Mouse (Mus musculus) liver, embryonic 12.5 days (tissue): ENCODE results near the gene Arf6. TPM values are rescaled to one million over a fixed set of nuclear protein-coding genes. Genes with fewer than 3 reads are reported as not detected.
A peak's percentile ranks its signal among the peaks of the same experiment; 100 is the strongest.

ENCODE experiments used
- ATAC-seq: fragments of 200-750 bp; cut with Nextera tagmentation; 2 replicates; pipeline ENCODE4 v1.8.0; 2017; ENCODE audit warnings: moderate number of reproducible peaks, mild to moderate bottlenecking, moderate library complexity
- H3K27ac ChIP-seq: fragments of 300-500 bp; sonication (generic); 2 replicates; pipeline ENCODE4 v1.5.1; 2016; ENCODE audit warnings: mild to moderate bottlenecking
- H3K27me3 ChIP-seq: fragments of 300-500 bp; sonication (generic); replicated peaks from 2 replicates; pipeline ENCODE4 v1.6.1; 2016; ENCODE audit warnings: mild to moderate bottlenecking, moderate library complexity
- H3K36me3 ChIP-seq: fragments of 300-500 bp; sonication (generic); 2 replicates; pipeline ENCODE4 v1.6.1; 2016; ENCODE audit warnings: mild to moderate bottlenecking, moderate library complexity
- H3K4me1 ChIP-seq: fragments of 300-500 bp; sonication (generic); 2 replicates; pipeline ENCODE4 v1.6.1; 2016
- H3K4me2 ChIP-seq: fragments of 300-500 bp; sonication (generic); 2 replicates; pipeline ENCODE4 v1.6.1; 2016; ENCODE audit warnings: mild to moderate bottlenecking, moderate library complexity
- H3K4me3 ChIP-seq: fragments of 300-500 bp; sonication (generic); 2 replicates; pipeline ENCODE4 v1.5.1; 2016; ENCODE audit warnings: mild to moderate bottlenecking, moderate library complexity
- H3K9ac ChIP-seq: fragments of 300-500 bp; sonication (generic); 2 replicates; pipeline ENCODE4 v1.6.1; 2016; ENCODE audit warnings: mild to moderate bottlenecking, moderate library complexity
- H3K9me3 ChIP-seq: fragments of 300-500 bp; sonication (generic); replicated peaks from 2 replicates; pipeline ENCODE4 v1.6.1; 2016; ENCODE audit warnings: mild to moderate bottlenecking, moderate library complexity
- WGBS: fragments of 180-500 bp; shearing (Covaris S2); methylation state at CpG from one replicate; pipeline ENCODE4 v1.1.7; 2016; ENCODE audit not compliant: insufficient replicate concordance; 5-methylcytosine and 5-hydroxymethylcytosine counted together
- microRNA-seq: library from miRNA; unstranded; fragments of <30 nt; microRNA quantifications from one replicate; pipeline ENCODE4, GENCODE M21; 2017
- polyA plus RNA-seq: library from polyadenylated mRNA; unstranded; fragments of >200 nt; fragmentation: Nextera tagmentation; extraction: Ambion mirVana; gene quantifications from 2 replicates; pipeline ENCODE4 v1.2.1, GENCODE M21; 2016

The Arf6 gene
- polyA plus RNA-seq, 1 experiment from 2014 or later = 81.1 TPM

DNA sequence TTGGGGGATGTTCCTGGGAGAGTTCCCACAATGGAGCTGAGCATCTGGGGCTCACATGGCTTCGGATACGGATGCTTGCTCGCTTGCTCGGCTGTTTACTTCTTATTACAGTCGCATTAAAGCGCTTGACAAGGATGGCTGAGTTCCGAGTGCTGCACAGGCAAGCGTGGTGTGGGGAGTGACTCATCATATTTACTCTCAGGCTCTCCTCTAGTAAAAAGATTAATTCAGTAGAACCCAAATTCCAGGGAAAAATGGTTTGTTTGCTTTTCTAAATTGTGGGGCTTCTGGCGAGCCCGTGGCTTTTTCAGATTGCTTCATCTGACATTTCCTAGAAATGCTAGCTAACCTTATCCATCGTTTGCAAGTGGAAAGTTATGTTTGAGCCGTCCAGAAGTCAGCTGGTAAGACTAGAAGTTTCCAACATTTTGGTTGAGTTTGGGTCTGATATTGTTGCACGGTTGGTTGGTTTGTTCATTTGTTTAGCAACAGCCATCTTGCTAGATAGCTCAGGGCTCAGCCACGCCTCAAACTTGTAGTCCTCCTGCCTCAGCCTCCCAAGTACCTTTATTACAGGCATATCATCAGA lies 47.2 kb downstream of the Arf6 start:
- 66% methylated on average over 14 of the region's 14 CpGs for WGBS
- ATAC-seq = no peak
- H3K27me3 ChIP-seq = no peaks in the 10 kb centered on the region

GRCm38 (mm10) chr12:69419606-69420005 lies 47.7 kb downstream of the Arf6 start:
- Histone ChIP-seq H3K27ac (no peak overlapping the region), H3K9ac (no peak overlapping the region), H3K4me3 (no peak overlapping the region), H3K4me1 (0 out of 2 replicates have a peak, but pooled peaks cover 11% of the 10 kb centered on the region), H3K9me3 (no peaks in the 10 kb centered on the region), H3K36me3 (no peaks in the 10 kb centered on the region), H3K27me3 (no peaks in the 10 kb centered on the region), H3K4me2 (no peak overlapping the region)
- 61% methylated on average over 4 of the region's 4 CpGs for WGBS
- ATAC-seq = no peak

More for the DNA sequence above, 47.2 kb downstream of the Arf6 start:
- no peaks in the 10 kb centered on the region for H3K9me3 ChIP-seq
- no peak overlapping the region for H3K27ac ChIP-seq
- no peaks in the 10 kb centered on the region for H3K36me3 ChIP-seq
- no peak overlapping the region for H3K4me3 ChIP-seq
- H3K4me2 ChIP-seq = no peak overlapping the region
- no peak overlapping the region for H3K9ac ChIP-seq
- 0 out of 2 replicates have a peak, but pooled peaks cover 11% of the 10 kb centered on the region for H3K4me1 ChIP-seq

GRCm38 (mm10) chr12:69420716-69421115 lies 48.8 kb downstream of the Arf6 start:
- Histone ChIP-seq H3K4me3 (no peak overlapping the region), H3K27ac (no peak overlapping the region), H3K4me1 (0 out of 2 replicates have a peak, but pooled peaks cover 6% of the 10 kb centered on the region), H3K9ac (no peak overlapping the region), H3K36me3 (no peaks in the 10 kb centered on the region), H3K4me2 (no peak overlapping the region), H3K27me3 (no peaks in the 10 kb centered on the region), H3K9me3 (no peaks in the 10 kb centered on the region)
- 29% methylated on average over 3 of the region's 3 CpGs for WGBS
- ATAC-seq = no peak

DNA sequence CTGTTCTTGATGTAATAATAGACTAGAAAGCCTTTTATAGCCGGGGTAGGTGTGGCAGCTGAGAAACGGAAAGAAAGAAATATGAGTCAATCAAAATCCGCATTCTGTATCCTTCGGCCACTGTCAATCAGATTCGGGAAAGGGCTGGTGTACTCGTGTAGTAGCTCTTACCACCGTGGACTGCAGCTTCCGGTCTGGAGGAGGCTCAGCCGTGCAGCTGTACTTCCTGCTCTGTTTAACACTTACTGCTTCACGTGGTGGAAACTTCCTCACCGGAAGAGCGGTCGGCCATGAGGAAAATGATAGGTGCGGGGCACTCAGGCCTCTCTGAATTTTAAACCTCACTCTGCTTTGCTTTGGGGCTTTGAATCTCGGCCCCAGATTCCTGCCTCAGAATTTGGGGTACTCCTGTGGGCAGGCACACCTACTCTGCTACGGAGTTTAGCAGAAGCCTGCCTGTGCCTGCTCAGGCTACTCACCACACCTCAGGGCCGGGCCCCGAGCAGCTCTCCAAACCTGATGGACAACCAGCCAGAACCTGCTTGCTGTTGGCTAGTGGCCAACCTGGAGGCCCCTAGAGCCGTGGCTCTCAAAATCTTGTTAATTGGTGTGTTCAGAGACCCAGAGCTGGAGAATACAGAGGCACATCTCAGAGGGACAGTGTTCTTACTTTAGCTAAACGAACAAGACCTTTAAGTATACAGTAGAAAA lies 51.0 kb downstream of the Arf6 start:
- Histone ChIP-seq H3K9me3 (no peaks in the 10 kb centered on the region), H3K4me2 (peak overlapping the region; percentile 28; the same call in 1 of the 2 replicates), H3K27ac (no peak overlapping the region), H3K4me1 (0 out of 2 replicates have a peak, but pooled peaks cover 6% of the 10 kb centered on the region), H3K9ac (no peak overlapping the region), H3K36me3 (no peaks in the 10 kb centered on the region), H3K4me3 (no peak overlapping the region), H3K27me3 (no peaks in the 10 kb centered on the region)
- WGBS = 41% methylated on average over 20 of the region's 20 CpGs
- no peak for ATAC-seq

Small RNAs within 50 kb of the gene (microRNA-seq; reads per million reads assigned to microRNA genes)
- not detected for gene Gm47299
- gene Gm47305 = not detected

Other genes starting within 250 kb of the Arf6 start
- 1,522 and 1,647 TPM in 2 replicates for gene Rps29, start 213.0 kb upstream of the Arf6 start, polyA plus RNA-seq
- gene Lrr1, start 203.3 kb upstream of the Arf6 start, polyA plus RNA-seq = 21.3 and 24.3 TPM in 2 replicates
- 797 and 813 TPM in 2 replicates for gene Rpl36al, start 188.1 kb upstream of the Arf6 start, polyA plus RNA-seq
- gene Mgat2, start 188.0 kb upstream of the Arf6 start, polyA plus RNA-seq = 48.4 and 51.0 TPM in 2 replicates
- 28.5 and 29.0 TPM in 2 replicates for gene Gm49383, start 175.0 kb upstream of the Arf6 start, polyA plus RNA-seq
- 8.9 and 9.2 TPM in 2 replicates for gene Dnaaf2, start 173.7 kb upstream of the Arf6 start, polyA plus RNA-seq
- gene Gm49384, start 167.9 kb upstream of the Arf6 start, polyA plus RNA-seq = 28.6 and 29.3 TPM in 2 replicates
- gene Pole2, start 144.0 kb upstream of the Arf6 start, polyA plus RNA-seq = 31.1 and 31.5 TPM in 2 replicates
- gene Klhdc1, start 131.0 kb upstream of the Arf6 start, polyA plus RNA-seq = 5.0 and 5.4 TPM in 2 replicates
- 122 and 123 TPM in 2 replicates for gene Klhdc2, start 75.5 kb upstream of the Arf6 start, polyA plus RNA-seq
- 56.5 and 57.3 TPM in 2 replicates for gene Nemf, start 15.0 kb upstream of the Arf6 start, polyA plus RNA-seq
- 2.1 and 2.3 TPM in 2 replicates for gene Gm9887, start 308 bp downstream of the Arf6 start, polyA plus RNA-seq
- gene Vcpkmt, start 210.9 kb downstream of the Arf6 start, polyA plus RNA-seq = 20.3 and 21.2 TPM in 2 replicates